Mouse (Mus musculus): Measurements from ENCODE around the gene Ppfibp2.
A peak's percentile ranks its signal among the peaks of the same experiment; 100 is the strongest.

Gene Ppfibp2

GRCm38 (mm10) chr7:107594857-107595402 is at the start of gene Ppfibp2:
Ppfibp2 (plus strand) TSS chr7:107595207.
- peak; percentile 90 to 93 for DNase-seq (ENCODE audit: low spot score in 2 of 2)

- DNase-seq (ENCODE audit: low spot score in 2 of 2) = no peak
Measured at GRCm38 (mm10) chr7:107547872-107548271, 47.1 kb upstream of the Ppfibp2 start.

GRCm38 (mm10) chr7:107553461-107553860 is 41.5 kb upstream of the Ppfibp2 start:
- DNase-seq (ENCODE audit: low spot score in 2 of 2) = peak in 1 of 2 experiments; percentile 22

GRCm38 (mm10) chr7:107555906-107556305 is 39.1 kb upstream of the Ppfibp2 start:
- peak in 1 of 2 experiments; percentile 52 for DNase-seq (ENCODE audit: low spot score in 2 of 2)

GRCm38 (mm10) chr7:107560675-107561074 is 34.3 kb upstream of the Ppfibp2 start:
- DNase-seq (ENCODE audit: low spot score in 2 of 2) = peak in 1 of 2 experiments; percentile 26

GRCm38 (mm10) chr7:107561584-107561983 is 33.4 kb upstream of the Ppfibp2 start:
- peak in 1 of 2 experiments; percentile 20 for DNase-seq (ENCODE audit: low spot score in 2 of 2)

GRCm38 (mm10) chr7:107563727-107564126 is 31.3 kb upstream of the Ppfibp2 start:
- peak in 1 of 2 experiments; percentile 16 for DNase-seq (ENCODE audit: low spot score in 2 of 2)

GRCm38 (mm10) chr7:107567261-107567671 is 27.7 kb upstream of the Ppfibp2 start, which contains the start of gene Olfml1:
Olfml1 (plus strand) TSS chr7:107567446.
- DNase-seq (ENCODE audit: low spot score in 2 of 2) = peak; percentile 50 to 58

GRCm38 (mm10) chr7:107567674-107568073 is 27.3 kb upstream of the Ppfibp2 start:
- peak in 1 of 2 experiments; percentile 52 for DNase-seq (ENCODE audit: low spot score in 2 of 2)

- DNase-seq (ENCODE audit: low spot score in 2 of 2) = peak in 1 of 2 experiments; percentile 48
Measured at GRCm38 (mm10) chr7:107568971-107569370, 26.0 kb upstream of the Ppfibp2 start.

GRCm38 (mm10) chr7:107573856-107574255 is 21.2 kb upstream of the Ppfibp2 start:
- peak in 1 of 2 experiments; percentile 19 for DNase-seq (ENCODE audit: low spot score in 2 of 2)

- peak in 1 of 2 experiments; percentile 3 for DNase-seq (ENCODE audit: low spot score in 2 of 2)
Measured at GRCm38 (mm10) chr7:107574276-107574675, 20.7 kb upstream of the Ppfibp2 start.

- DNase-seq (ENCODE audit: low spot score in 2 of 2) = no peak
Measured at GRCm38 (mm10) chr7:107592641-107593040, 2.4 kb upstream of the Ppfibp2 start.

- no peak for DNase-seq (ENCODE audit: low spot score in 2 of 2)
Measured at GRCm38 (mm10) chr7:107593904-107594303, 1.1 kb upstream of the Ppfibp2 start.

GRCm38 (mm10) chr7:107594325-107594856 is 616 bp upstream of the Ppfibp2 start:
- DNase-seq (ENCODE audit: low spot score in 2 of 2) = peak in 1 of 2 experiments; percentile 27

- no peak for DNase-seq (ENCODE audit: low spot score in 2 of 2)
Measured at GRCm38 (mm10) chr7:107595426-107595825, 419 bp downstream of the Ppfibp2 start.

GRCm38 (mm10) chr7:107596753-107597152 is 1.7 kb downstream of the Ppfibp2 start:
- no peak for DNase-seq (ENCODE audit: low spot score in 2 of 2)

GRCm38 (mm10) chr7:107597956-107598355 is 2.9 kb downstream of the Ppfibp2 start:
- DNase-seq (ENCODE audit: low spot score in 2 of 2) = no peak

- no peak for DNase-seq (ENCODE audit: low spot score in 2 of 2)
Measured at GRCm38 (mm10) chr7:107600651-107601050, 5.6 kb downstream of the Ppfibp2 start.

GRCm38 (mm10) chr7:107602505-107602904 is 7.5 kb downstream of the Ppfibp2 start:
- DNase-seq (ENCODE audit: low spot score in 2 of 2) = no peak

GRCm38 (mm10) chr7:107602913-107603312 is 7.9 kb downstream of the Ppfibp2 start:
- no peak for DNase-seq (ENCODE audit: low spot score in 2 of 2)

- no peak for DNase-seq (ENCODE audit: low spot score in 2 of 2)
Measured at GRCm38 (mm10) chr7:107607766-107608165, 12.8 kb downstream of the Ppfibp2 start.

GRCm38 (mm10) chr7:107609622-107610255 is 14.7 kb downstream of the Ppfibp2 start:
- no peak for DNase-seq (ENCODE audit: low spot score in 2 of 2)
